Mouse (Mus musculus) hindbrain, postnatal 0 days (tissue): ENCODE measurements around the gene Maats1. TPM values are rescaled to one million over a fixed set of nuclear protein-coding genes. Genes with fewer than 3 reads are reported as not detected.

Experiments
- ATAC-seq: fragments of 200-750 bp; cut with Nextera tagmentation; 2 replicates; pipeline ENCODE4 v1.8.0; 2017; ENCODE audit warnings: mild to moderate bottlenecking, moderate TSS enrichment, moderate library complexity
- DNase-seq: peaks from one replicate; pipeline ENCODE4 v3.0.0-alpha.2; 2015; ENCODE audit warnings: low spot score
- H3K27ac ChIP-seq: fragments of 300-500 bp; sonication (generic); 2 replicates; pipeline ENCODE4 v1.5.1; 2014; ENCODE audit warnings: mild to moderate bottlenecking
- H3K27me3 ChIP-seq: fragments of 300-500 bp; sonication (generic); 2 replicates; pipeline ENCODE4 v1.6.1; 2014; ENCODE audit warnings: low read length, mixed read lengths; ENCODE audit not compliant: insufficient read depth
- H3K36me3 ChIP-seq: fragments of 300-500 bp; sonication (generic); 2 replicates; pipeline ENCODE4 v1.6.1; 2014; ENCODE audit warnings: low read length, mixed read lengths; ENCODE audit not compliant: insufficient read depth
- H3K4me1 ChIP-seq: fragments of 300-500 bp; sonication (generic); 2 replicates; pipeline ENCODE4 v1.6.1; 2014; ENCODE audit warnings: antibody characterized with exemption, low read length, mixed read lengths; ENCODE audit not compliant: insufficient read depth
- H3K4me2 ChIP-seq: fragments of 300-500 bp; sonication (generic); 2 replicates; pipeline ENCODE4 v1.6.1; 2014; ENCODE audit warnings: low read depth, mild to moderate bottlenecking, low read length, moderate library complexity, mixed read lengths
- H3K4me3 ChIP-seq: fragments of 300-500 bp; sonication (generic); 2 replicates; pipeline ENCODE4 v1.5.1; 2014; ENCODE audit warnings: low read length
- H3K9ac ChIP-seq: fragments of 300-500 bp; sonication (generic); replicated peaks from 2 replicates; pipeline ENCODE4 v1.6.1; 2014; ENCODE audit warnings: mild to moderate bottlenecking, low read length, moderate library complexity, mixed read lengths
- H3K9me3 ChIP-seq: fragments of 300-500 bp; sonication (generic); 2 replicates; pipeline ENCODE4 v1.6.1; 2016; ENCODE audit warnings: low read length, mixed read lengths
- CTCF ChIP-seq: IDR thresholded peaks from 2 replicates; pipeline ENCODE4 v1.5.1; 2016; ENCODE audit warnings: antibody characterized with exemption, control low read depth, low read depth
- WGBS: fragments of 180-500 bp; shearing (Covaris S2); extraction: QIAGEN DNeasy Blood & Tissue Kit; methylation state at CpG from one replicate; pipeline ENCODE4 v1.1.7; 2014; 5-methylcytosine and 5-hydroxymethylcytosine counted together
- polyA plus RNA-seq: library from polyadenylated mRNA; unstranded; fragments of >200 nt; fragmentation: Nextera tagmentation; extraction: Ambion mirVana; gene quantifications from 2 replicates; pipeline ENCODE4 v1.2.1, GENCODE M21; 2015
- total RNA-seq: library from RNA; depleted of rRNA; stranded (reverse); fragments of >200 nt; gene quantifications from 2 replicates; pipeline ENCODE4 v1.2.3, GENCODE M21; 2014

Gene Maats1
- total and polyA plus RNA-seq, 2 experiments from 2014 or later, result 0.86 to 1.4 TPM

- no peaks in the 10 kb centered on the region for H3K27me3 ChIP-seq
- no peak overlapping the region for H3K27ac ChIP-seq
- no peaks in the 10 kb centered on the region; the same call in 1 of the 2 replicates for H3K4me1 ChIP-seq
- ATAC-seq, result no peak
- no peak overlapping the region for H3K4me2 ChIP-seq
- no peak overlapping the region for H3K4me3 ChIP-seq
- WGBS, result 89% methylated on average over 10 of the region's 10 CpGs
- no peaks in the 10 kb centered on the region for H3K36me3 ChIP-seq
- H3K9me3 ChIP-seq, result no peaks in the 10 kb centered on the region
- no peak for DNase-seq
- TF ChIP-seq CTCF, result no peak
- H3K9ac ChIP-seq, result no peak overlapping the region
These were observed 23.4 kb upstream of the Maats1 start for GRCm38 (mm10) chr16:38365390-38365789.

DNA sequence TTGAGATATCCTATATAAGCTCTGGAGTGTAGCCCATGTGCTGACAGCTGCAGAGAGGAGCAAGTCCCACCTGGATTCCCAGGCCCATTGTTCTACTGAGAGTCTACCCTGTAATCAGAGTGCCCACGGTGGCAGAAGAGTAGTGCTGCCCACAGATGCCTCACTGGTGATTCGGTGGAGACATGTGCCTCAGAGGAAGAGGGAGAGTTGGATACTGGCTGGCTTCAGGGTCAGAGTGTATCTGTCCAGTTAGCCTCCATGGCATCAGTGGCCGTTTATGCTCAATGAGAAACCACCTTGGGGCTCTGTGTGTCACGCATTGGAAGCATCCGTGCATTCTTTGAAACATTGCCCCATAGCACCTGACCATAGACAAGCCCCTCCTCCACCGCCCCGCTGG lies 21.7 kb upstream of the Maats1 start:
- H3K27ac ChIP-seq, result no peak overlapping the region
- H3K4me3 ChIP-seq, result no peak overlapping the region
- H3K9ac ChIP-seq, result no peak overlapping the region
- no peaks in the 10 kb centered on the region for H3K36me3 ChIP-seq
- 90% methylated on average over 7 of the region's 7 CpGs for WGBS
- ATAC-seq (no peak), DNase-seq (no peak)
- no peak overlapping the region for H3K4me2 ChIP-seq
- no peaks in the 10 kb centered on the region for H3K9me3 ChIP-seq
- no peaks in the 10 kb centered on the region; the same call in 1 of the 2 replicates for H3K4me1 ChIP-seq
- no peak for TF ChIP-seq CTCF
- no peaks in the 10 kb centered on the region for H3K27me3 ChIP-seq

DNA sequence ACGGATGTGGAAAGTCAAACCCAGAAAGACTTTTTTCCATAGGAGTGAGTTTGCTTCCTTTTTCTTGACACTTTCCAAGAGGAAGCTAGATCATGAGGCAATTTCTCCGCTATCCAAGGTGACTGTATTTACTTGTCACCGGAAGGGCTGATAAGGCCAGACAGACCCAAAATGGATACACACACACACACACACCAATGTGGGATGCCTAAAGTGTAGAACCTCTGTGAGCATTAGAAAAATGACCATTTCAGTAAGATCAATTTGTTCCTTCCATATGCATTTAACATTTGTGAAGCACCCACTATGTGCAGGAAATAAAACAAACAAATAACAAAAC lies 21.3 kb upstream of the Maats1 start:
- no peak overlapping the region for H3K4me2 ChIP-seq
- TF ChIP-seq CTCF, result no peak
- no peak overlapping the region for H3K27ac ChIP-seq
- H3K27me3 ChIP-seq, result no peaks in the 10 kb centered on the region
- WGBS, result 86% methylated on average over 3 of the region's 3 CpGs
- no peak overlapping the region for H3K9ac ChIP-seq
- H3K4me1 ChIP-seq, result no peaks in the 10 kb centered on the region; the same call in 1 of the 2 replicates
- DNase-seq (no peak), ATAC-seq (no peak)
- no peaks in the 10 kb centered on the region for H3K9me3 ChIP-seq
- H3K36me3 ChIP-seq, result no peaks in the 10 kb centered on the region
- H3K4me3 ChIP-seq, result no peak overlapping the region

DNA sequence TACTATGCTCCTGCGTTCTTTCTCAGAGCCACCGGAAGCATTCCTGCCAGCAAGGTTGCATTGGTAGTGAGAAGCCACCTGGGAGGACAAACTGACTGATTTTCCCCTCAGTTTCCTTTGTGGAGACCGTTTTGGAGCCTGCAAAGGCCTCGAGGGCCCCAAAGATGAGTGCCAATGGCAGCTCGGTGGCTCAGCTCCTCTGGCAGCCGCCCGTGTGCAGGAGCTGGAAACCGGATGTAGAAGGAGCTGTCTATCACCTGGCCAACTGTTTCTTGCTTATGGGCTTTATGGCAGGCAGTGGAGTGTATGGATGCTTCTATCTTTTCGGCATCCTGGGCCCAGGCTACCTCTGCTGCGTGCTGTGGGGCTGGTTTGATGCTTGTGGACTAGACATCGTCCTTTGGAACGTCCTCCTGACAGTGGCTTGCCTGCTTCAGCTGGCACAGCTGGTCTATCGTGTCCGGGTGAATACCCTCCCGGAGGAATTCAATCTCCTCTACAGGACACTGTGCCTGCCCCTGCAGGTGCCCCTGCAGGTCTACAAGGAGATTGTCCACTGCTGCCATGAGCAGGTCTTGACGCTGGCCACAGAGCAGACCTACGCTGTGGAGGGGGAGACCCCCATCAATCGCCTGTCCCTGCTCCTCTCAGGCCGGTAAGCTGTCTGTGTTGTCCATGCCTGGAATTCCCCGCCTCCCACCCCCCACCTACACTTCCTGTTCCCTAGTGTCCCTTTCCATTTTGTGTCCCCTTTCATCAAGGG lies 20.7 kb upstream of the Maats1 start:
- H3K9ac ChIP-seq, result no peak overlapping the region
- H3K4me2 ChIP-seq, result no peak overlapping the region
- no peaks in the 10 kb centered on the region for H3K36me3 ChIP-seq
- no peaks in the 10 kb centered on the region for H3K9me3 ChIP-seq
- H3K4me3 ChIP-seq, result no peak overlapping the region
- DNase-seq (no peak), ATAC-seq (no peak)
- H3K4me1 ChIP-seq, result no peaks in the 10 kb centered on the region; the same call in 1 of the 2 replicates
- H3K27me3 ChIP-seq, result no peaks in the 10 kb centered on the region
- 79% methylated on average over 20 of the region's 20 CpGs for WGBS
- H3K27ac ChIP-seq, result no peak overlapping the region
- TF ChIP-seq CTCF, result no peak

GRCm38 (mm10) chr16:38361933-38362332 lies 20.0 kb upstream of the Maats1 start, which contains the start of gene Popdc2:
Gene Popdc2, plus strand, starts transcription at chr16:38362209.
- TF ChIP-seq CTCF, result no peak
- H3K9me3 ChIP-seq, result no peaks in the 10 kb centered on the region
- no peak within 1 kb of the TSS for H3K4me3 ChIP-seq
- H3K4me2 ChIP-seq, result no peak within 1 kb of the TSS
- H3K27ac ChIP-seq, result no peak within 1 kb of the TSS
- H3K9ac ChIP-seq, result no peak within 1 kb of the TSS
- no peaks in the 10 kb centered on the region for H3K36me3 ChIP-seq
- WGBS, result 54% methylated on average over 10 of the region's 10 CpGs
- DNase-seq (no peak), ATAC-seq (no peak)
- H3K27me3 ChIP-seq, result no peaks in the 10 kb centered on the region
- H3K4me1 ChIP-seq, result no peaks in the 10 kb centered on the region; the same call in 1 of the 2 replicates

GRCm38 (mm10) chr16:38360317-38360716 lies 18.4 kb upstream of the Maats1 start:
- Histone ChIP-seq H3K9ac (no peak overlapping the region), H3K4me2 (no peak overlapping the region), H3K36me3 (no peaks in the 10 kb centered on the region), H3K27ac (no peak overlapping the region), H3K4me3 (no peak overlapping the region), H3K27me3 (no peaks in the 10 kb centered on the region), H3K9me3 (no peaks in the 10 kb centered on the region), H3K4me1 (no peaks in the 10 kb centered on the region; the same call in 1 of the 2 replicates)
- TF ChIP-seq CTCF, result no peak
- 0 out of 2 replicates have a peak, but pooled peaks have one; percentile 45 for ATAC-seq
- 13% methylated on average over 2 of the region's 2 CpGs for WGBS
- DNase-seq, result peak; percentile 28

DNA sequence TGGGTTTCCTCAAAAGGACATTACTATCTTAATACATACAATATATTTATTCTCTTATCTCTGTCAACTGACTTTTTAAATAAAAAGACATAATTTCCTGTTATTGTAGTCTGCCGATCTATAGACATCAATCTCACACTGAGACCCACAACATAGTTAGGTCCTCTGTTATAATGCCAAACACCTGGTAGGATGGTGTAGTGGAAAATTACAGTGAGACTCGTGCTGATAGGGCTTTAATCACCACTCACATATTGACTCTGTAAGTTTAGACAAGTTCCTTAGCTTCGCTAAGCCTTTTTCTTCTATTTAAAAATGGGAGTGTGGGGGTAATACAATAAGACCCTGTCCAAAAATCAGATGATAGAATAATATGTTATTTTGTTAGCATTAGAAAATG lies 17.9 kb upstream of the Maats1 start:
- Histone ChIP-seq H3K4me1 (no peaks in the 10 kb centered on the region; the same call in 1 of the 2 replicates), H3K27ac (no peak overlapping the region), H3K9ac (no peak overlapping the region), H3K9me3 (no peaks in the 10 kb centered on the region), H3K4me3 (no peak overlapping the region), H3K36me3 (no peaks in the 10 kb centered on the region), H3K27me3 (no peaks in the 10 kb centered on the region), H3K4me2 (no peak overlapping the region)
- no peak for ATAC-seq
- 80% methylated on average over 3 of the region's 3 CpGs for WGBS
- no peak for DNase-seq
- TF ChIP-seq CTCF, result no peak
